9 mouse cellular contexts compared by ENCODE assay signal in genomic region chr4:117926545-117927482, GRCm38 (mm10). TPM values are rescaled to one million over a fixed set of nuclear protein-coding genes. Genes with fewer than 3 reads are reported as not detected.
DNase-seq lines count a peak whose midpoint lies in the region; ATAC-seq and TF ChIP-seq lines count a peak whose summit lies in the region.
"Had no signal": no experiment of that assay in that cellular context is flagged by ENCODE, and none has a peak within 500 bp of the region (broad histone marks: within the 10 kb centered on the region; RNA-seq: fewer than 3 reads in every experiment).

No protein-coding gene starts in this region.

- H3K4me1 ChIP-seq in embryonic facial prominence, embryonic 13.5 days: peaks cover 33% of the 10 kb centered on the region
- peaks cover 21% of the 10 kb centered on the region for H3K4me1 ChIP-seq in hindbrain, postnatal 0 days (ENCODE audit: insufficient read depth, low read length)
- H3K4me1 ChIP-seq in liver, embryonic 13.5 days (replicated peaks): peaks cover 55% of the 10 kb centered on the region
- H3K4me1 ChIP-seq in neural tube, embryonic 15.5 days: peaks cover 38% of the 10 kb centered on the region

- H3K27ac ChIP-seq in gastrocnemius, adult 2 months: peak overlapping the region; percentile 48
- H3K27ac ChIP-seq in embryonic facial prominence, embryonic 13.5 days: no peak overlapping the region
- H3K27ac ChIP-seq in hindbrain, postnatal 0 days: no peak overlapping the region
- no peak overlapping the region for H3K27ac ChIP-seq in liver, embryonic 13.5 days
- 0 out of 2 replicates have a peak overlapping the region, but pooled peaks have one; percentile 0 for H3K27ac ChIP-seq in neural tube, embryonic 15.5 days (replicated peaks)

- peak overlapping the region; percentile 97 for H3K4me2 ChIP-seq in embryonic facial prominence, embryonic 13.5 days
- peak overlapping the region; percentile 90 for H3K4me2 ChIP-seq in hindbrain, postnatal 0 days (ENCODE audit: low read depth, low read length)
- H3K4me2 ChIP-seq in liver, embryonic 13.5 days: peak overlapping the region; percentile 71
- H3K4me2 ChIP-seq in neural tube, embryonic 15.5 days: peak overlapping the region; percentile 96

- peaks cover 75% of the 10 kb centered on the region for H3K27me3 ChIP-seq in embryonic facial prominence, embryonic 13.5 days
- H3K27me3 ChIP-seq in hindbrain, postnatal 0 days (ENCODE audit: insufficient read depth, low read length): peaks cover 3% of the 10 kb centered on the region; the same call in 1 of the 2 replicates
- peaks cover 96% of the 10 kb centered on the region for H3K27me3 ChIP-seq in liver, embryonic 13.5 days
- H3K27me3 ChIP-seq in neural tube, embryonic 15.5 days (replicated peaks): peaks cover 52% of the 10 kb centered on the region

- intact Hi-C loops in gastrocnemius, adult 2 months (cut with DNase I): loop anchor here (5.0 to 10.0 kb wide), 2 partner anchors 65 to 368 kb away; partner anchors contain the start of gene Ptprf

- no peaks in the 10 kb centered on the region for H3K9me3 ChIP-seq in embryonic facial prominence, embryonic 13.5 days
- no peaks in the 10 kb centered on the region for H3K9me3 ChIP-seq in hindbrain, postnatal 0 days (ENCODE audit: low read length)
- peaks cover 3% of the 10 kb centered on the region; the same call in 1 of the 2 replicates for H3K9me3 ChIP-seq in liver, embryonic 13.5 days (replicated peaks)
- no peaks in the 10 kb centered on the region for H3K9me3 ChIP-seq in neural tube, embryonic 15.5 days (replicated peaks)

- ATAC-seq in embryonic facial prominence, embryonic 13.5 days (ENCODE audit: insufficient number of reproducible peaks, insufficient read depth, low FRiP score, low TSS enrichment, low read depth): no peak; the same call in none of the 2 replicates
- peak; percentile 75 for ATAC-seq in hindbrain, postnatal 0 days
- ATAC-seq in liver, embryonic 13.5 days (ENCODE audit: low read depth): no peak
- ATAC-seq in neural tube, embryonic 15.5 days (ENCODE audit: low FRiP score): peak; percentile 76

- peak; percentile 64 for DNase-seq in gastrocnemius, adult 2 months
- DNase-seq in gastrocnemius, postnatal 25 days: no peak
- DNase-seq in R1 (ENCODE audit: low read depth, low spot score): peak; percentile 42
- peak; percentile 80 for DNase-seq in hindbrain, postnatal 0 days (ENCODE audit: low spot score)
- DNase-seq in liver, embryonic 13.5 days: no peak
- no peak for DNase-seq in urinary bladder, adult 18-20 months (ENCODE audit: low spot score in 2 of 2)

- H3K4me3 ChIP-seq in gastrocnemius, adult 2 months: peak overlapping the region; percentile 72
- peak overlapping the region; percentile 52 for H3K4me3 ChIP-seq in embryonic facial prominence, embryonic 13.5 days
- peak overlapping the region; percentile 45 for H3K4me3 ChIP-seq in hindbrain, postnatal 0 days (ENCODE audit: low read length)
- peak overlapping the region; percentile 63 for H3K4me3 ChIP-seq in liver, embryonic 13.5 days (replicated peaks)
- H3K4me3 ChIP-seq in neural tube, embryonic 15.5 days (replicated peaks): peak overlapping the region; percentile 51

- no peak for TF ChIP-seq CTCF in gastrocnemius, adult 2 months (IDR thresholded peaks at IDR 0.05)
- TF ChIP-seq CTCF in hindbrain, postnatal 0 days (IDR thresholded peaks at IDR 0.05; ENCODE audit: low read depth): peak; percentile 6; the same call in 1 of the 2 replicates

- no peaks in the 10 kb centered on the region; the same call in 1 of the 2 replicates for H3K36me3 ChIP-seq in embryonic facial prominence, embryonic 13.5 days
- H3K36me3 ChIP-seq in hindbrain, postnatal 0 days (ENCODE audit: insufficient read depth, low read length): no peaks in the 10 kb centered on the region
- no peaks in the 10 kb centered on the region for H3K36me3 ChIP-seq in liver, embryonic 13.5 days
- H3K36me3 ChIP-seq in neural tube, embryonic 15.5 days: no peaks in the 10 kb centered on the region
- H3K36me3 ChIP-seq: G1E had no signal

- 1% methylated on average over 71 of the region's 71 CpGs for WGBS in embryonic facial prominence, embryonic 13.5 days
- under 1% methylated on average over 71 of the region's 71 CpGs for WGBS in hindbrain, postnatal 0 days
- WGBS in liver, embryonic 13.5 days (ENCODE audit: insufficient replicate concordance): 2% methylated on average over 71 of the region's 71 CpGs
- WGBS in neural tube, embryonic 15.5 days: 2% methylated on average over 71 of the region's 71 CpGs

- H3K9ac ChIP-seq in embryonic facial prominence, embryonic 13.5 days: peak overlapping the region; percentile 69
- H3K9ac ChIP-seq in hindbrain, postnatal 0 days (replicated peaks; ENCODE audit: low read length): peak overlapping the region; percentile 59
- H3K9ac ChIP-seq in liver, embryonic 13.5 days: peak overlapping the region; percentile 67
- H3K9ac ChIP-seq in neural tube, embryonic 15.5 days (replicated peaks): peak overlapping the region; percentile 64

RNA-seq across cellular contexts. Expression of gene Artn, which starts 2.7 kb away (rescaled TPM):
- total RNA-seq in gastrocnemius, adult 2 months (2021): under 1 TPM; 0.25 to 0.46 TPM
- total RNA-seq in gastrocnemius, postnatal 25 days (2021): under 1 TPM; 0.18 to 0.48 TPM
- polyA plus RNA-seq in embryonic facial prominence, embryonic 13.5 days (2015; fragmentation: Nextera tagmentation; extraction: Ambion mirVana): 3.1 and 3.6 TPM in 2 replicates
- 0.65 and 1.0 TPM in 2 replicates for total RNA-seq in hindbrain, postnatal 0 days (2014; rRNA removed)
- polyA plus RNA-seq in hindbrain, postnatal 0 days (2015; fragmentation: Nextera tagmentation; extraction: Ambion mirVana): 0.48 and 0.59 TPM in 2 replicates
- 2.5 and 2.7 TPM in 2 replicates for polyA plus RNA-seq in liver, embryonic 13.5 days (2015; fragmentation: Nextera tagmentation; extraction: Ambion mirVana)
- polyA plus RNA-seq in neural tube, embryonic 15.5 days (2015; fragmentation: Nextera tagmentation; extraction: Ambion mirVana): 1.1 and 2.3 TPM in 2 replicates
- polyA plus RNA-seq: G1E had no signal

RNA-seq across cellular contexts. Expression of gene Ipo13, which starts 12.0 kb away (rescaled TPM):
- total RNA-seq in gastrocnemius, adult 2 months (2021): 100 to 1,000 TPM; 267 to 281 TPM
- total RNA-seq in gastrocnemius, postnatal 25 days (2021): 100 to 1,000 TPM; 218 TPM
- polyA plus RNA-seq in embryonic facial prominence, embryonic 13.5 days (2015; fragmentation: Nextera tagmentation; extraction: Ambion mirVana): 46.0 and 47.3 TPM in 2 replicates
- total RNA-seq in hindbrain, postnatal 0 days (2014; rRNA removed): 51.1 and 52.5 TPM in 2 replicates
- 48.7 and 50.0 TPM in 2 replicates for polyA plus RNA-seq in hindbrain, postnatal 0 days (2015; fragmentation: Nextera tagmentation; extraction: Ambion mirVana)
- polyA plus RNA-seq in liver, embryonic 13.5 days (2015; fragmentation: Nextera tagmentation; extraction: Ambion mirVana): 22.5 and 25.9 TPM in 2 replicates
- 56.9 and 59.3 TPM in 2 replicates for polyA plus RNA-seq in neural tube, embryonic 15.5 days (2015; fragmentation: Nextera tagmentation; extraction: Ambion mirVana)

RNA-seq across cellular contexts. Expression of gene Dph2, which starts 35.0 kb away (rescaled TPM):
- 1 to 10 TPM; 2.4 to 3.2 TPM for total RNA-seq in gastrocnemius, adult 2 months (2021)
- total RNA-seq in gastrocnemius, postnatal 25 days (2021): 1 to 10 TPM; 3.3 to 3.4 TPM
- polyA plus RNA-seq in embryonic facial prominence, embryonic 13.5 days (2015; fragmentation: Nextera tagmentation; extraction: Ambion mirVana): 19.2 and 20.2 TPM in 2 replicates
- total RNA-seq in hindbrain, postnatal 0 days (2014; rRNA removed): 21.2 and 24.8 TPM in 2 replicates
- polyA plus RNA-seq in hindbrain, postnatal 0 days (2015; fragmentation: Nextera tagmentation; extraction: Ambion mirVana): 13.5 and 14.1 TPM in 2 replicates
- polyA plus RNA-seq in liver, embryonic 13.5 days (2015; fragmentation: Nextera tagmentation; extraction: Ambion mirVana): 9.8 and 10.5 TPM in 2 replicates
- polyA plus RNA-seq in neural tube, embryonic 15.5 days (2015; fragmentation: Nextera tagmentation; extraction: Ambion mirVana): 21.3 and 21.8 TPM in 2 replicates

RNA-seq across cellular contexts. Expression of gene Atp6v0b, which starts 39.7 kb away (rescaled TPM):
- 10 to 100 TPM; 81.4 to 83.9 TPM for total RNA-seq in gastrocnemius, adult 2 months (2021)
- 10 to 100 TPM; 72.1 to 75.9 TPM for total RNA-seq in gastrocnemius, postnatal 25 days (2021)
- 183 and 186 TPM in 2 replicates for polyA plus RNA-seq in embryonic facial prominence, embryonic 13.5 days (2015; fragmentation: Nextera tagmentation; extraction: Ambion mirVana)
- total RNA-seq in hindbrain, postnatal 0 days (2014; rRNA removed): 579 and 615 TPM in 2 replicates
- polyA plus RNA-seq in hindbrain, postnatal 0 days (2015; fragmentation: Nextera tagmentation; extraction: Ambion mirVana): 637 and 643 TPM in 2 replicates
- polyA plus RNA-seq in liver, embryonic 13.5 days (2015; fragmentation: Nextera tagmentation; extraction: Ambion mirVana): 158 and 159 TPM in 2 replicates
- polyA plus RNA-seq in neural tube, embryonic 15.5 days (2015; fragmentation: Nextera tagmentation; extraction: Ambion mirVana): 544 and 626 TPM in 2 replicates

RNA-seq across cellular contexts. Expression of gene B4galt2, which starts 43.5 kb away (rescaled TPM):
- total RNA-seq in gastrocnemius, adult 2 months (2021): 1 to 10 TPM; 1.4 to 2.2 TPM
- total RNA-seq in gastrocnemius, postnatal 25 days (2021): 1 to 10 TPM; 2.6 to 3.5 TPM
- polyA plus RNA-seq in embryonic facial prominence, embryonic 13.5 days (2015; fragmentation: Nextera tagmentation; extraction: Ambion mirVana): 33.8 and 38.7 TPM in 2 replicates
- total RNA-seq in hindbrain, postnatal 0 days (2014; rRNA removed): 286 and 304 TPM in 2 replicates
- polyA plus RNA-seq in hindbrain, postnatal 0 days (2015; fragmentation: Nextera tagmentation; extraction: Ambion mirVana): 71.5 and 77.0 TPM in 2 replicates
- 1.8 and 1.9 TPM in 2 replicates for polyA plus RNA-seq in liver, embryonic 13.5 days (2015; fragmentation: Nextera tagmentation; extraction: Ambion mirVana)
- polyA plus RNA-seq in neural tube, embryonic 15.5 days (2015; fragmentation: Nextera tagmentation; extraction: Ambion mirVana): 49.6 and 58.6 TPM in 2 replicates

Comparison
In these comparisons a context has a peak if more than half of its experiments do, and no peak if none do; other contexts are left out.
1. DNase-seq: peak in gastrocnemius, adult 2 months (single experiment), R1 (single experiment) and hindbrain, postnatal 0 days (single experiment); none in gastrocnemius, postnatal 25 days (single experiment), liver, embryonic 13.5 days (single experiment) and urinary bladder, adult 18-20 months (0 of 2).
2. H3K27ac ChIP-seq: peak in gastrocnemius, adult 2 months (single experiment) and neural tube, embryonic 15.5 days (single experiment); none in embryonic facial prominence, embryonic 13.5 days (single experiment), hindbrain, postnatal 0 days (single experiment) and liver, embryonic 13.5 days (single experiment).
3. ATAC-seq: peak in hindbrain, postnatal 0 days (single experiment) and neural tube, embryonic 15.5 days (single experiment); none in embryonic facial prominence, embryonic 13.5 days (single experiment) and liver, embryonic 13.5 days (single experiment).
4. Peak in every context shown above with its lines, with median percentiles within 50 percentile points of each other: H3K4me3 ChIP-seq, H3K4me2 ChIP-seq and H3K9ac ChIP-seq.